Mouse (Mus musculus) adrenal gland (tissue): ENCODE data around the gene Cldn20.

ENCODE experiments used
- intact Hi-C: fragments of 180-260 bp; cut with DNase I; formaldehyde crosslinking; loops from one replicate; pipeline ENCODE4 v1.15.1; 2025
- long read RNA-seq, 2 experiments: library from polyadenylated mRNA; unstranded; transcript quantifications; one replicate each; pipeline ENCODE4 v2.0.0; 2020; ENCODE audit warnings: borderline replicate concordance in 1 of 2; ENCODE audit not compliant: insufficient replicate concordance in 1 of 2

Gene Cldn20
- long read RNA-seq, experiment 1 = 0 reads
- long read RNA-seq, experiment 2 = 0 reads

DNA sequence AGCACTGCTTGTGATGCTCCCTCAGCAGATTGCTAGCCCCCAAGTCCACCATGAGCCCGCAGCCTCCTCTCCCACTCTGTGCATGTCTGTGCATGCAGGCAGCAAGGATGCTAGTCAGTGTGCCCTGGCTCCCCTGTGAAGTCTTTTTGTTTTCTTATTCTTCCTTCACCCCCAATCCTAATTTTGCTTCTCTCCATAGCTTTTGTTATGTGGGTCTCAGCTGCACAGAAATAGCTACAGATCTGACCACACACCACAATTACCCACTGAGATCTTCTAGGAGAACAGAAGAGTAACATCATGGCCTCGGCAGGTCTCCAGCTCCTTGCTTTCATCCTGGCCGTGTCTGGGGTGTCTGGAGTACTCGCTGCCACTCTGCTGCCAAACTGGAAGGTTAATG lies at the start of gene Cldn20:
Gene Cldn20 (plus strand): TSS at position 301 of the 400 bp plus-strand sequence.
- intact Hi-C loops = no loop called here

DNA sequence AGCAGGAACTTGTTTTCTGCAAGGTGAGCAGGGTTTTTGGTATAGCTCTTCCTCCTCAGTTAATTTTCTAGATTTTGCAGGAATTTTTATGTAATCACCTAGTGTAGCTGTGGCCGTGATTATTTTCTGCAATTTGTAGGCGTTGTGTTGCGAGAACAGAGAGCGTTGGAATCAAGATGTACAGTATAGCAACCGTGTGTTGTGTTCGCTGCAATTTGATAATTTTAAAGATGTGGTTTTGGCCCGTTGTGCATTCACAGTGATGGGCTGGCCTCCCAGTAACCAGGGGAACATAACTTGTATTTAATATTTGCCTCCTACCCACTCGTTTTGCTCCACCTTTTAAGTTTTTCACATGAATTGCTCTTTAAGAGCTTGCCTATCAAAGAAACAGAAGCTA lies 49.3 kb upstream of the Cldn20 start:
- intact Hi-C loops = no loop called here

DNA sequence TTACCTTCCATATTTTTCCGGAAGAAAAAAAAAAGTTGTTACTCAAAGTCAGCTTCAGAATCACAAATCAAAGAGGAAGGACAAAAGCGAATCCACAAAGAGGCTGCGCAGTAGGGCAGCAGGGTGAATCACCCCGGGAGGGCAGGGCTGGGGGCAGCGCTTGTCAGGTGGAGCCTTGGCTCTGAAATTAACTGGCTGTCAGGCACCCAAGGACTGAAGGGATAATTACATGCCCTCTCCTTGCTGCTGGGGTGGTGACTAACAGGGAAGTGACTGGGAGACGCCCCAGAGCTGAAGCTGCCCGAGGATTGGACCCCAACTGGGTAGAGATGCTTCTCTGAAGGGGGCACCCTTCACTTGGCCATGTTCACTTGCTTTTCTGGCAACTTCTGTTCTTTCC lies 46.5 kb upstream of the Cldn20 start:
- intact Hi-C loops = no loop called here

DNA sequence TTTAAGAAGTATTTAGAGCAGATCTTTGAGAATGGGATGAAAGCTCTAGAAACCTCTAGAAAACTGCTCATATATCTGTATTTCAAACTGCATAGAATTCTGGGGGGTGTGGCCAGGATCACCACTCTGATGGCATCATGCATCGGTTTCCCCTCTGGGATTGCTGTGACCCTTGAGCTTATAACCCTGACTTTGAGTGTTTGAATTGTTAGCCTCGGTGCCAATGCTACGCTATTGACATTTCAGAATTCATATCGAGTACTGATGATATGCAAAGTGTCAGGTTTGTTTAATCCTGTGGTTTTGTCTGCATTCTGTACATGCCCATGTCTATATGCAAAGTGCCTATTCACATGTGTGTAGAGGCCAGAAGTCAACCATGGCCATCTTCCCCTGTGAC lies 45.1 kb upstream of the Cldn20 start:
- intact Hi-C loops = no loop called here

DNA sequence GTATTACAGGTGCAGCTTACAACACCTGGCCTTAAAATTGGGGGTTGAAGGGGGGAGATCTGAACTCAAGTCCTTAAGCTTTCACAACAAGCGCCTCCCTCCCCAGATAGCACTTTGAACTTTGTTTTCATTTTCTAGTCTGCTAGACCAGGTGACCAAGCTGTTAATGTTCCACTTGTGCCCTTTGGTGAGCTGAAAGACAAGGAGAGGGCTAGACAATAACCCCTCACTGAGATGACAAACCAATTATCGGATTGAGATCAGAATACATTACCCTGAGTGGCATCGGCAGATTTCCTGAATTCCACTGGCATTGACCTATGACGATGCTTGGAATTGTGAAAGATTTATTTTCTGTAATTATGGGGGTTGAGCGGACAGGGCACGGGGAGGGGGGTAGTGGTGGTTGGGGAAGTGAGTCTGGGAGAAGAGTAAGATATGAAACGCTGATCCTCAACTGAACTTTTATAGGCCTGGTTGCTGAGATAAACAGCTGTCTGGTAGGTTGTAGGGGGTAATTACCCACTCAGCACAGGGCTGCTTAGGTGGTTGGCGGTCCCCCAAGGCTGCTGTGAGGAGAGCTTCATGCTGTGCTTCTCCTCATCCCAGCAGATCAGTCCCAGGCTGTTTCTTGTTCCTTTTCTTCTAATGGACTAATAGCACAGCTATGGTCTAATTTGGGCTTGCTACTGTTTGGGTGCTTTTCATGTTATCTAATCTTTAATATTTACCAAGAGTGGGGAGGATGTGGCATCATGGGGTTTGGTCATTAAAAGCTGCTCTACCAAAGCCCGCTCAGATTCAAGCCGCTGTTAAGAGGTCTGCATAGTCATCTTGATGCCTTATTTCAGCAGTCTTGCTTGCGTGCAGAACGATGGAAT lies 44.4 kb upstream of the Cldn20 start:
- intact Hi-C loops = no loop called here

DNA sequence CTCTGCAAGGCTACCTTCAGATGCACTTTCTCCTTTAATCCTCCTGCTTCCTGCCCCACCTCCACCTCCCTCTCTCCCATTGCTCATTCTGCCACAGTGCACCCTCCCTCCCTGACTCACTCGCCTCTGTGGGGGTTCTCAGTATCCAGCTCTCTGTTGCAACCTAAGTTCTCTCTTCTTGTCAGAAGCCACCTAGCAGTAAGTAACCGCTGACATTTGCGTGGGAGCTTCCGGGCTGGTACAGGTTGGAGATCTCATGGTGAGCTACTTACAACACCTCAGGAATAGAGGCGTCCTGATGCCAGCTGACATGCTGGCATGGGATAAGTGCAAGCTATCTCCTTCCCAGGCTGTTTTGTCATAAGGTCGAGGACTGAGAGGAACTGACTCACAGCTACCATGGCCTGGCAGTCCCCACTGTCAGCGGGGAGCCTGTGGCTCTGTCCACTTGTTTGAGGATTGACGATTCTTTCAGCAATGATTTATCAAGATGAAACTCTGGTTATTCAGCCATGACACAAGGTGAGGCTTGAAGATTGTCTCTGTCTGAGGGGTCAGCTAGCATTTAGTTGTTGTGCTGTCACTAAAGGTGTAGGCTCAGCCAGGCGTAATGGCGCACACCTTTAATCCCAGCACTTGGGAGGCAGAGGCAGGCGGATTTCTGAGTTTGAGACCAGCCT lies 42.0 kb upstream of the Cldn20 start:
- intact Hi-C loops = no loop called here

DNA sequence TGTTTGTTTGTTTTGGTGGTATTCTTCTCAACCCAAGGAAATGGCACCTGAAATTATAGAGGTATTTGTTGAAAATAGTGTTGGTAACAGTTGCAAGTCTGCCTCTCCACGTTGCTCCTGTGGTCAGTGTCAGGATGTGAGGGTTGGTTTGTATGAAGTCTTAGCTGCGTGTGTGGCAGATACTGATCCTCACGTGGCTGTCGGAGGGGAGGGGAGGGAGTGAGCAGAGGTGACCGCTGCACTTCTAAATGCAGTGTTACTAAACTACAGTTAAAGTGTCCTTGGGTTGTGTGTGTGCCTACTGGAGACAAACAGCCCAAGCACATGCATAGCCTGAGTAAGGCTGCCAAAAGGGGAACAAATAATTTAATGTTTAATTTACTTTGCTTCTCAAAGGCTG lies 41.3 kb upstream of the Cldn20 start:
- intact Hi-C loops = no loop called here

DNA sequence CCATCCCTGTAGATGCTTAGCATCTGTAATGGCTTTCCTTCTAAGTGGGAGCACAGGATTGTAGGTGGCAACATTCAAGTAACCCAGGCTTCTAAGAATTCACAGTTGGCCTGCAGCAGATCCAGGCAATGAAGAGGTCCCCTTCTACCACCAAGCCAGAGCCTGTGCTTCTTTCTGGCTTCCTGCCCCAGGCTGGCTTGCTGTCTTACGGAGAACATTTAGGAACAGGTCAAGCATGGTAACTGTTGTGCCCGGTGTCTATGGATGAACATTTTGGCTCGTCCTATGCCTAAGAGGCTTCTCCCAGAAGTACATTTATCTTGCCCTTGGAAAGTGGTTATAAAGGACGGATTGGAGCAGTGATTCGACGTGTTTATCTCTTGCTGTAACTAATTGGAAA lies 40.7 kb upstream of the Cldn20 start:
- intact Hi-C loops = no loop called here

DNA sequence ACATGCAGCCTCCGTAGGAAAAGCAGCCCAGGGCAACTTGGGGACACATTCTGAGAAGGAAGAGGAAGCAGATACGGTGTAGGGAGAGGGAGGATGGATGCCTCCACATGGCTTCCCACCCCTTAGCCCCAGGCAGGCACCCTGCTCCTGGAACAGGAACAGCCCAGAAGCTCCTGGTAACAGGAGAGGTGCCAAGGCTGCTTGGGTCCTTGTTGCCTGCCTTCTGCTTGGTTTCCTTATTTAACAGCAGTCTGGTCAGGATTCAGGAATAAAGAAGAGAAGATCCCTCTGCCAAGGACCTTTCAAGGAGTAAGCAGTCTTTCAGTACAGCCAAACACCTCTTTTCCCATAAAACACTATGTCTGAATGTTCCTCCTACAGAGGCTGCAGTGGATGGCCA lies 36.8 kb upstream of the Cldn20 start:
- intact Hi-C loops = no loop called here

DNA sequence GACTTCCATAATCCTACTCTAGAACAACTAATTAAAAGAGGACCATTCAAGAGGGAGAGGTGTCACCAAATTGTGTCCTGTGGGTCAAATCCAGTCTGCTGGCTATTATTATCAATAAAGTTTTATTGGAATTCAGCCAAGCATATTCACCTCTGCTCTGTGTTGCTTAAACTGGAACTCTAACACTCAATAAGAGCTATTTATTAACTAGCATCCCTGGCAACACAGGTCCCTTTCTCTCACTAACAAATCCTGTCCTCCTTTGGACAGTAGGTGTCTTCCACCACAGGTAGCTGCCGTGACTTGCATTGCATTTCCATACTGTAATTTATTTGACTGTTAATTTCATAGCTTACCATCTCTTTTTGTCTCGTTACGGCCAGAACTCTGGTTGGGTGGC lies 36.3 kb upstream of the Cldn20 start:
- intact Hi-C loops = no loop called here

DNA sequence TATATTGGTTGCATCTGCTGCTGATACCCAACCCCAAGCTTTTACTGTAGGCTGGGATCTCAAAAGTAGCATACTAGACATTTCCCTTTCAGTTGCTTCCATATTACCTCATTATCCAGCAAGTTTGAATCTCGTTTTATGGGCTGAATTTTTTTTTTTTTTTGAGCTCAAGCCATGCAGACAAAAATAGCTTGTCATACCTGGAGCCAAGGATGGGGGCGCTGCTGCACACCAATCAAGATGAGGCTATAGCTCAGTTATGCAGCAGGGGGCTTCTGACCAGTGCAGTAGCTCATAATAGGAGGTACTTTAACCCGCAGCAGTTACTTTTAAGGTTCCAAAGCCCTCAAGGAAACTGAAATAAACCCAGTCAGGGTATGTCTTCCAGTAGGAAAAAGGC lies 34.3 kb upstream of the Cldn20 start:
- intact Hi-C loops = no loop called here

DNA sequence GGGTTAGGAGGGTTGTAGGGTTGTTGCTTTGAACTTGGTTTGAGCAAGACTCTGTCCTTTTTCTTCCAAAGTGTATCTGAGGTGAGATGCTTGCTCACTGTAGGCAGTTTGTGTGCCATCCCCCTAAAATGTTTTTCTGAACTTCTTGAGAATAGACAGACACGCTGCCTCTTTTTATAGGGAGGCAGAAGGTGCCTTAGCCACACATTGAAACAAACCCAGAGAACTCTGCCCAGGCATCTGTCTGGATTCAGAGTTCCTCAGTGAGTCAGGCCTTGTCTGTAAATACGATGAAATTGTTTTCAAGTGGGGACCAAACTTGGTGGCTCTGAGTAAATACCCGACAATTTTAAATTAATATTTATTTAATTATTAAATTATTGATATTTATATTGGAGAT lies 33.8 kb upstream of the Cldn20 start:
- intact Hi-C loops = no loop called here

DNA sequence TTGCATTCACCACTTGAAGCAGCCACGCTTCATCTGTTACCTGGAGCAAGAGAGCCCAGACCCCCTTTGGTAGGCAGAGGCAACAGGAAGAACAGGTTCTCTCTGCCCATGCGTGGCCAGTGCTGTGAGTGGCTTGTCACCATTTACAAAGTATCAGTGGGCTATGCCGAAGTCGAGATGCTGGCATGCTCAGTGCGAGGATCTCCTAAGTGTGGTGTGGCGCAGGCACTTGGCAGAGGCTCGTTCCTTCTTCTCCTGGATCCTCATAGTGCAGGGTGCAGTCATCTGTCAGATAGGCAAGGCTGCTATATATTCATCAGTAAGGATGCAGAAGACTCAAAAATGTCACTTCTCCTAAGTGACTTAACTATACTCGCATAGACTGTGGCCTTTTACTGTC lies 32.9 kb upstream of the Cldn20 start:
- intact Hi-C loops = no loop called here

DNA sequence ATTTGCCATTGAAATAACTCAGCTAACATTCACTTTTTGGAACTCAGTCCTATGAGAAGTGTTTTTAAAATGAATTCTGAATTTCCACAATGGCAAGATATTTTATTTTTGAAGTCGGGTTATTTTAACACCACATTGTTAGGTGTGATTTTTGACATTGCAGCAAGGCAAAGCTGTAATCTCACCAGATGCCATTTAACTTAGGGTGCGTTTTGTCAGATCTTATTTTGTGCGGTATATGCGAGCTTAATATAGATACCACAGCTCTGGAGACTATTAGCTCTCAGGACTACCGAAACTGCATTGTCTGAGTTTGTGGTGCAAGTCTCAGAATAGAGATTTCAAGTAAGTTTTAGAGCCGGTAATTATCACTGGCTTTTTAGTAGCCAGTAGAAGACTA lies 32.3 kb upstream of the Cldn20 start:
- intact Hi-C loops = no loop called here

DNA sequence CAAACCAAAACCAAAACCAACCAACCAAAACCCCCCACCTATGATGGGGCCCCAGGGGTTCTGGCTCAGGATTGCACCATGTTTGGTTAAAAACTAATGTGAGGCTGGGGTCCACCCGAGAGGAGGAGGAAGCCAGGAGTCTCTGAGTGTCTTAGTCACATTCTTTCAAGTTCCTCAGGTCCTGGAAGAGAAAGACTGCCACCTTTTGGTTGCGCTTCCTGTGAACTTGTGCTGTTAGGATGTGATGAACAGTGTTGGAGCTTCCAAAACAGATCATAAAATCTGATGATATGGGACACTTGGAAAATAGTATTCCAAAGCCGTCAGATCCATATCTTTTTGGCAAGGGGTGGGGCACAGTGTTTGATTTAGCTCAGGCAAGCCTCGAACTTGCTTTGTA lies 31.4 kb upstream of the Cldn20 start:
- intact Hi-C loops = no loop called here

DNA sequence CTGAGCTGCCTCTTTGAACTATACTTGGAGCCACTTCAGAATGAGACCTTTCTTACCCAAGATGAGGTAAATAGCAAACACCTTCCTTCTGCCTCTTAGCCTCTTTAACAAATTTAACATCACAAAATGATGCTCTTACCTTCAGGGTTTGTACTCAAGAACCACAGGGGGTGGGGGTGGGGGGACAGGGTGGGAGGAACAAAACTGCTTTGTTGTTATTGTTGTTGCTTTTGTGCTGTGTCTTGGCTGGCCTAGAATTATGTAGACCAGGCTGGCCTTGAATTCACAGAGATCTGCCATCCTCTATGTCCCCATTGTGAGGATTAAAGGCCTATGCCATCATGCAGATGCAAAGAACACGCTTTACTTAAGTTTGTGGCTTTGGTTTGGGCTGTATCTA lies 26.6 kb upstream of the Cldn20 start:
- intact Hi-C loops = loop anchor here (5.0 kb wide), 1 partner anchor 233 kb away; no protein-coding TSS in a partner anchor

DNA sequence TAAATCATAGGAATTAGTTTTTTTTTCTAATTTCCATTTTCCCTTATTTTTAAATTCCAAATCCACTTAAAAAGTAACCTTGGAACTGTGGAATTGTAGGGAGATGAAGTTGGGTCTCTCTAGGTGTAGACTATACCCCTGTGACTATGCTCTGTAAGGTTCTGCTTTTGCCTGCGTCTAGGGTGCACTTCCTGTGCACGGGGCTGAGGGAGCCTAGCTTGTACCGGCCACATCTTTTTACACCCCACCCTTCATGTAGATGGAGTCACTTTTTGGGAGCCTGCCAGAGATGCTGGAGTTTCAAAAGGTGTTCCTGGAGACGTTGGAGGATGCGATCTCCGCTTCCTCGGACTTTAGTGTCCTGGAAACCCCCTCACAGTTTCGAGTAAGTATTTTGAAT lies 25.8 kb upstream of the Cldn20 start:
- intact Hi-C loops = loop anchor here (5.0 kb wide), 1 partner anchor 234 kb away; no protein-coding TSS in a partner anchor

DNA sequence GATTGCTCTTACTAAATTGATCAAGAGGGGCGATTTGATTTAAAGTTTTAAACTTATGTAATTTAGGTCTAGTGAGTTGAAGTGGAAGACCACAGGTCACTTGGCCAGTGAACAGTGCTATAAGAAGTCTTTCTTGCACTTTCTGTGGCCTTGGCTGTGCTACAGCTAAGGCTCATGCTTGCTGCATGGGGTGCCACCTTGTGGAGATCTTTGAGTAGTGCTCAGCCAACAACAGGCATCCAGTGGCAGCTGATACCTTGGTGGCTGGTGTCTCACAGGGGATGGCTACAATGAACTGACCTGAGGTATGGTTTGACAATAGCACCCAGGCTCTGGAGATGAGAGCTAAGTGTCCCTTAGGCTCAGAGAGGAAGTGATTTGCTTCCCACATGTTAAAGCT lies 22.5 kb upstream of the Cldn20 start:
- intact Hi-C loops = loop anchor here (1.0 to 5.0 kb wide), 2 partner anchors 60 to 238 kb away; no protein-coding TSS in a partner anchor

DNA sequence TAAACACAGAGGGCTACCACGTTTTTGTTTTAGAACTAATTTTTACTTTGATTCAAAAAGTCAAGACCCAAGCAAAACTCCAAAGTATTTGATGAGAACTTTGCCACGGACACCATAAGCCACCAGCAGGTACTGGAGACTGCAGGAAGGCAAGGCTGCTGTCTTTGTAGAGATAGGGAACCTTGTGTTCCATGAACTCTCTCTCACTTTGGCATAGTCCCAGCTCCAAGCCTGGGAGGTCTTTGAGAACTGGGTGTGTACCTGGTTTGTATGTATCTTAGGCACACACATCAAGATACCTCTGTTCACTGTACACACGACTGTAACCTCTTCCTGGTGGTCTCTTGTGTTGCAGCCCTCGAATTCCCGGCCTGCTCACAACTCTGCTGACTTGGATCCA lies 18.0 kb upstream of the Cldn20 start:
- intact Hi-C loops = no loop called here

DNA sequence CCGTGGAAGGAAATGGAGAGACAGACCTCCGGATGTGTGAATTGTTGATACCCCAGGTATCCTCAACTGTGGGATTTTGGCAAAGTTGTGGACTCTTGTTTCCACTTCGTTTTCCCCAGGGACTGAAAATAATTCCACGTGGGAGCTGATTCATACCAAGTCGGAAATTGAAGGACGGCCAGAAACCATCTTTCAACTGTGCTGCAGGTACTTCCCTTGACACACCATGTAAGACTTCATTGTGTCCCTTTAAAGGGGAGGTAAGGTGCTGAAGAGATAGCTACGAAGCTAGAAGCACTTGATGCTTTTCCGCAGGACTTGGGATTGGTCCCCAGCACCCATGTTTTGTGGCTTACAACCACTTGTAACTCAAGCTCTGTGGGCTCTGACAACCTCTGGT lies 16.5 kb upstream of the Cldn20 start:
- intact Hi-C loops = no loop called here

DNA sequence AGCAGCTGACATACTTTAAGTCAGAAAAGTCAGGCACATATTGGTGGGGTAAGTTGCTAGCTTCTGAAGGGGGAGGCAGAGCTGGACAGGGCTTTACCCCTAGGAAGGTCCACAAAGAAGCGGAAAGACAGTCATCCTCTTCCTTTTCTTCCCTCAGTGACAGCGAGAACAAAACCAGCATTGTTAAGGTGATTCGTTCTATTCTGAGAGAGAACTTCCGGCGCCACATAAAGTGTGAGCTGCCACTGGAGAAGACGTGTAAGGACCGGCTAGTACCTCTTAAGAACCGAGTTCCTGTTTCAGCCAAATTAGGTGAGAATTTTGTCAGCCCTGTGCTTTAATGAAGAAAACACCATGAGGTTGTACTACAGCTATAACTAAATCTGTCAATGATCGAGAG lies 15.9 kb upstream of the Cldn20 start:
- intact Hi-C loops = no loop called here

DNA sequence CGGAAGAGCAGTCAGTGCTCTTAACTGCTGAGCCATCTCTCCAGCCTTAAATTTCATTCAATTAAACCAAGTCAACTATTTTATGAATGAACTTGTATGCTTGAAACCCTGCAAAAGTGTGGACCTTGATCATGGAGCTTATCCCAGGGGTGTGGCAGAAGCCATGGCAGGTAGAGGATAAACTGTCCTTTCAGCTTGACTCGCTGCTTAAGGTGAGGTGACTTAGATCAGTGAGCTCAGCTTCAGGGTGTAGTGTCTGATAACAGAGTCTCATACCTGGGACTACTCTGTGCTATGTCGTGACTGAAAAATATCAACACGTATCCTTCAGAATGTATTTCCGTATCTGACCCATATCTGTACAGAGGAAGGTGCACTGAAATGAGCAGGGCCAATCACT lies 12.0 kb upstream of the Cldn20 start:
- intact Hi-C loops = no loop called here
